Comparison of ENCODE assay signal across 29 mouse cellular contexts in the genomic region with DNA sequence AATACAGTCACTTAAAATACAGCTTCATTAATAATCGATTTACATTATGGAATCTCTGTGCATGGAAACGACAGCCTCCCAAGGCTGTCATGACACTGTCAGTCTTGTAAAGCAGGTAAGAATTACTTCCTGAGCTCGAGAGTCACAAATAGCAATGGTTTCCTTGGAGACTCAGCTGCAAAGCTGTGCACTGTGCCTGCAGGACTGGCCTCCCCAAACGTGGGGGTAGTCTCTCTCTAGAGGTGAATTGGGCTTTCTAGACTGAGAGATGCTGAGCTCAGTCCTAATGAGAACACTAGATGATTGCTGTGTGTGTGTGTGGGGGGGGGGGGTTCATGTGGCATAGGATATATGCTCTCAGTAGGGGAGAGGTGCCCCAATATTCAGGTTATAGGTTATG.
DNase-seq lines count a peak whose midpoint lies in the region; ATAC-seq lines count a peak whose summit lies in the region.
"Had no signal": no experiment of that assay in that cellular context is flagged by ENCODE, and none has a peak within 500 bp of the region (broad histone marks: within the 10 kb centered on the region; RNA-seq: fewer than 3 reads in every experiment).

No protein-coding gene starts in this region.

- H3K27ac ChIP-seq in forebrain, embryonic 13.5 days = no peak overlapping the region
- H3K27ac ChIP-seq in forebrain, embryonic 11.5 days (ENCODE audit: low read depth, low read length) = no peak overlapping the region
- no peak overlapping the region for H3K27ac ChIP-seq in forebrain, embryonic 16.5 days (ENCODE audit: low read length)
- H3K27ac ChIP-seq in midbrain, embryonic 16.5 days (ENCODE audit: low read length) = no peak overlapping the region
- H3K27ac ChIP-seq: embryonic facial prominence, embryonic 12.5 days; hindbrain, embryonic 10.5 days; hindbrain, postnatal 0 days; intestine, embryonic 15.5 days; liver, embryonic 12.5 days; neural tube, embryonic 12.5 days; stomach, embryonic 15.5 days had no signal

- peaks cover 6% of the 10 kb centered on the region; the same call in 1 of the 2 replicates for H3K9me3 ChIP-seq in forebrain, embryonic 13.5 days (replicated peaks)
- no peaks in the 10 kb centered on the region for H3K9me3 ChIP-seq in forebrain, embryonic 11.5 days (ENCODE audit: control insufficient read depth, low read length)
- H3K9me3 ChIP-seq in forebrain, embryonic 16.5 days (ENCODE audit: control insufficient read depth, low read length) = no peaks in the 10 kb centered on the region
- no peaks in the 10 kb centered on the region for H3K9me3 ChIP-seq in midbrain, embryonic 16.5 days (replicated peaks; ENCODE audit: control insufficient read depth, low read length, poor library complexity, severe bottlenecking)
- H3K9me3 ChIP-seq: embryonic facial prominence, embryonic 12.5 days; G1E; hindbrain, embryonic 10.5 days; intestine, embryonic 15.5 days; liver, embryonic 12.5 days; stomach, embryonic 15.5 days had no signal

- no peaks in the 10 kb centered on the region for H3K36me3 ChIP-seq in forebrain, embryonic 13.5 days (ENCODE audit: poor library complexity, severe bottlenecking)
- no peaks in the 10 kb centered on the region for H3K36me3 ChIP-seq in forebrain, embryonic 11.5 days (ENCODE audit: control insufficient read depth, insufficient read depth, low read length)
- H3K36me3 ChIP-seq in forebrain, embryonic 16.5 days (ENCODE audit: control insufficient read depth, insufficient read depth) = no peaks in the 10 kb centered on the region
- no peaks in the 10 kb centered on the region for H3K36me3 ChIP-seq in midbrain, embryonic 16.5 days (ENCODE audit: control insufficient read depth, insufficient read depth, low read length)
- H3K36me3 ChIP-seq: embryonic facial prominence, embryonic 12.5 days; G1E; hindbrain, embryonic 10.5 days; intestine, embryonic 15.5 days; liver, embryonic 12.5 days; neural tube, embryonic 12.5 days; stomach, embryonic 15.5 days had no signal

- no peak overlapping the region for H3K4me3 ChIP-seq in forebrain, embryonic 13.5 days
- H3K4me3 ChIP-seq in forebrain, embryonic 11.5 days (ENCODE audit: low read depth, low read length) = no peak overlapping the region
- H3K4me3 ChIP-seq in forebrain, embryonic 16.5 days (replicated peaks; ENCODE audit: low read length) = no peak overlapping the region
- H3K4me3 ChIP-seq in midbrain, embryonic 16.5 days (ENCODE audit: low read depth, low read length) = no peak overlapping the region
- H3K4me3 ChIP-seq: embryonic facial prominence, embryonic 12.5 days; hindbrain, embryonic 10.5 days; intestine, embryonic 15.5 days; liver, embryonic 12.5 days; myocyte; neural tube, embryonic 12.5 days; stomach, embryonic 15.5 days had no signal

- peak; percentile 4; the same call in 1 of the 2 replicates for ATAC-seq in forebrain, embryonic 13.5 days
- no peak for ATAC-seq in forebrain, embryonic 11.5 days (replicated peaks; ENCODE audit: low FRiP score)
- peak; percentile 52; the same call in 1 of the 2 replicates for ATAC-seq in forebrain, embryonic 16.5 days
- peak; percentile 67 for ATAC-seq in midbrain, embryonic 16.5 days
- ATAC-seq: hindbrain, postnatal 0 days; intestine, embryonic 15.5 days; liver, embryonic 12.5 days; liver, postnatal 0 days; lung, postnatal 0 days had no signal

- H3K4me2 ChIP-seq in forebrain, embryonic 13.5 days = no peak overlapping the region
- H3K4me2 ChIP-seq in forebrain, embryonic 11.5 days (ENCODE audit: low read depth, low read length, severe bottlenecking) = no peak overlapping the region
- H3K4me2 ChIP-seq in forebrain, embryonic 16.5 days (ENCODE audit: low read length) = no peak overlapping the region
- no peak overlapping the region for H3K4me2 ChIP-seq in midbrain, embryonic 16.5 days (ENCODE audit: low read length)
- H3K4me2 ChIP-seq: embryonic facial prominence, embryonic 12.5 days; intestine, embryonic 15.5 days; liver, embryonic 12.5 days; neural tube, embryonic 12.5 days; stomach, embryonic 15.5 days had no signal

- no peak overlapping the region for H3K9ac ChIP-seq in forebrain, embryonic 13.5 days
- H3K9ac ChIP-seq in forebrain, embryonic 11.5 days (ENCODE audit: low read length) = no peak overlapping the region
- H3K9ac ChIP-seq in forebrain, embryonic 16.5 days (replicated peaks; ENCODE audit: low read depth, low read length) = no peak overlapping the region
- H3K9ac ChIP-seq in midbrain, embryonic 16.5 days (ENCODE audit: low read depth, low read length) = no peak overlapping the region
- H3K9ac ChIP-seq: embryonic facial prominence, embryonic 12.5 days; intestine, embryonic 15.5 days; liver, embryonic 12.5 days; liver, postnatal 0 days; neural tube, embryonic 12.5 days; stomach, embryonic 15.5 days had no signal

- H3K27me3 ChIP-seq in forebrain, embryonic 13.5 days = peaks cover 16% of the 10 kb centered on the region
- H3K27me3 ChIP-seq in forebrain, embryonic 11.5 days (ENCODE audit: control insufficient read depth, insufficient read depth, low read length) = no peaks in the 10 kb centered on the region
- no peaks in the 10 kb centered on the region for H3K27me3 ChIP-seq in forebrain, embryonic 16.5 days (replicated peaks; ENCODE audit: control insufficient read depth, insufficient read depth, low read length)
- peaks cover 11% of the 10 kb centered on the region for H3K27me3 ChIP-seq in midbrain, embryonic 16.5 days (ENCODE audit: control insufficient read depth, insufficient read depth, low read depth, low read length)
- H3K27me3 ChIP-seq: embryonic facial prominence, embryonic 12.5 days; intestine, embryonic 15.5 days; liver, embryonic 12.5 days; stomach, embryonic 15.5 days had no signal

- no peaks in the 10 kb centered on the region for H3K4me1 ChIP-seq in forebrain, embryonic 13.5 days
- no peaks in the 10 kb centered on the region for H3K4me1 ChIP-seq in forebrain, embryonic 11.5 days (replicated peaks; ENCODE audit: control insufficient read depth, insufficient read depth, low read length)
- no peaks in the 10 kb centered on the region for H3K4me1 ChIP-seq in forebrain, embryonic 16.5 days (replicated peaks; ENCODE audit: control insufficient read depth, insufficient read depth, low read length)
- H3K4me1 ChIP-seq in midbrain, embryonic 16.5 days (ENCODE audit: control insufficient read depth, insufficient read depth, low read length) = peaks cover 2% of the 10 kb centered on the region; the same call in 1 of the 2 replicates
- H3K4me1 ChIP-seq: embryonic facial prominence, embryonic 12.5 days; intestine, embryonic 15.5 days; liver, embryonic 12.5 days; neural tube, embryonic 12.5 days; stomach, embryonic 15.5 days had no signal

- 31% methylated on average over 4 of the region's 4 CpGs for WGBS in forebrain, embryonic 13.5 days
- 40% methylated on average over 4 of the region's 4 CpGs for WGBS in forebrain, embryonic 11.5 days
- WGBS in forebrain, embryonic 16.5 days = 25% methylated on average over 4 of the region's 4 CpGs
- 20% methylated on average over 4 of the region's 4 CpGs for WGBS in midbrain, embryonic 16.5 days

- no peak for DNase-seq in forebrain, embryonic 11.5 days (ENCODE audit: low spot score)
- peak; percentile 28 for DNase-seq in brain, adult 2 months (ENCODE audit: low read depth, low spot score)
- no peak for DNase-seq in urinary bladder, adult 2 months (ENCODE audit: low spot score)
- DNase-seq in yolk sac, embryonic 10.5 days (ENCODE audit: low spot score) = no peak
- DNase-seq: adrenal gland, adult 8-10 months; cerebellum, adult 11-12 months; cerebellum, adult 9-11 months; embryo, embryonic 11 days; gastrocnemius, postnatal 14 days; heart, postnatal 14 days; kidney, adult 2 months; kidney, postnatal 4 days; layer of hippocampus, postnatal 36 days; left cerebral cortex, postnatal 4 days; liver, postnatal 0 days; lung, postnatal 4 days had no signal
